Mouse (Mus musculus): ENCODE data around the gene Lmo4.

- TF ChIP-seq CTCF (IDR thresholded peaks at IDR 0.05; ENCODE audit: control insufficient read depth, insufficient read depth, insufficient read length) (no peak), MYOG (IDR thresholded peaks at IDR 0.05; ENCODE audit: control insufficient read depth, extremely low read depth, insufficient read length) (no peak), MYOD1 (IDR thresholded peaks at IDR 0.05; ENCODE audit: control insufficient read depth, insufficient read length, low read depth) (no peak), USF1 (IDR thresholded peaks at IDR 0.05; ENCODE audit: low read depth) (no peak), MAX (IDR thresholded peaks at IDR 0.05) (no peak)
These were observed 20.6 kb upstream of the Lmo4 start for GRCm38 (mm10) chr3:144225456-144226240.
